Mouse (Mus musculus): ENCODE measurements at regions not wholly inside any gene's neighbourhood (a gene's known extent, or its start where the extent isn't known, plus 50 kb on each side); places are given as distances from the start of the nearest gene placed in this dataset.

DNA sequence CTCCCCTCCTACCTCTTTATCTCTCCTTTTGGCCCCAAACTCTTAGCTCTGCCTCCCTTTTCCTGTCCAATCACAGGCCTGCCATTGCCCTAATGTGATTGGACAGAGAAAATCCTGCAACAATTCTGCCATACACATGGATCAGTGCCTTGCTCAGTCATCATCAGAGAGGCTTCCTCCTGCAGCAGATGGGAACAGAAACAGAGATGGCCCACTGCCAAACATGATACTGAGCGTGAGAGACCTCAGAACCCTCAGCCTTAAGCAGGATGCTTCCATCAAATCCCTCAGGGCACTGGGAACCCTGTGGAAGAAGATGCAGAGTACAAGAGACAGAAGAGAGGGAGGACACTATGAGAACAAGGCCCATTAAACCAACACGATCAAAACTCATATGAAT lies 62.8 kb upstream of the Cacna2d3 start:
- no peak for TF ChIP-seq CTCF (conservative IDR thresholded peaks at IDR 0.05)
- Histone ChIP-seq H3K27ac (no peak overlapping the region), H3K4me3 (no peak overlapping the region)
- DNase-seq (ENCODE audit: low spot score in 2 of 2): no peak

DNA sequence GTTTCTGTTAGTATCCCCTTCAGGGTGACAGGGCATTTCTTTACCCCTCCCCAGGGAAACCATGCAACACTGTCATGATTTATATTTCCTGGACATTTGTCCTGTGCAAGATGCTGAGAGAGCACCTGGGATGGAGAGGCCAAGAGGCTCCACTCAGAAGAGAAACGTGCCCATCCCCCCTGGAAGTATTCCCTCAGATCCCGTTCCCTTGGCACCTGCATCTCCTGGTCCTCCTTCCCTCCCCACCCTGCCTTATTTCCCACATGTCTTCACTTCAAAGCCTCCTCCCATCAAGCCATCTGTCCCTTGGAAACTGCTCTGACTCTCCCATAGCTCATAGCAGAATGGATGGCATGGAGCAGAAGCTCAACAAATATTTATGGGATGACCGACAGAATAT lies 64.8 kb upstream of the Cacna2d3 start:
- DNase-seq (ENCODE audit: low spot score in 2 of 2): no peak
- TF ChIP-seq CTCF (conservative IDR thresholded peaks at IDR 0.05): no peak
- H3K27ac ChIP-seq: no peak overlapping the region

DNA sequence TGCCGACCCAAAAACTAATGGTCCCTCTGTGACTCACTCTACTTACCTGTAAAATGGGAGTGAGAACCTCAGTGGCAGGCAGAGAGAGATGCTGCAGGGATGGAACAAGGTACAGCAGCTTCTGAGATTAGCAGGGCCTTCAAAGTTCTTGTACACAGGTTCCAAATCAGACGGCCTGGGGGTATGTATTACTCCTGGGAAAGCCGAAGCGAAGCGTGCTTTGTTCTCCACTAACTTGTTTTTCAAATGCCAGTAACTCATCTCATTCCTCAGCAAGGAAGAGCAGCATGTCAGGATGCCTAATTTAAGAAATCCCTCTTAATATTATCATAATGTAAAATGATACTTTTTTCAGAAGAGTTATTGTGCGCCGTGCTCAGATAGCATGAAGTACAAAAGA lies 66.1 kb upstream of the Cacna2d3 start:
- no peak for TF ChIP-seq CTCF (conservative IDR thresholded peaks at IDR 0.05)
- DNase-seq (ENCODE audit: low spot score in 2 of 2): no peak
- Histone ChIP-seq H3K27ac (no peak overlapping the region), H3K4me3 (no peak overlapping the region)

More for the DNA sequence above, 64.8 kb upstream of the Cacna2d3 start:
- H3K4me3 ChIP-seq: no peak overlapping the region

DNA sequence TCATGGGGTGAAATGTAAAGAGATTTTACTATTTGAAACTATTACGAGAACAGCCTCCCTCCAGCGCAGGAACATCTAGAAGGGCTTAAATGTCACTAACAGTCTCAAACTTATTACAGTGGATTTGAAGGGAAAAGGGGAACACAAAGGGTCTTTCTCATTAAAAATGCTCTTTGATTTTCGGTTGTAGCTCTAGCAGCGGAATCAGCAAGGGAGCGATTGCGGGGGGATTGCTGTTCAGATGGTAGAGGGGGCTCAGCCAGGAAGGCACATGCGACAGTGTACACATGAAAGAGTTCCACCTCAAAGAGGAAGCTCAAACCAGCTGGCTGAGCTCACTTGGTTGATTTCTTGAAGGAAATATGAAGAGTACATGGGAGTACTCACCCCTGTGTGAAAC lies 66.7 kb upstream of the Cacna2d3 start:
- Histone ChIP-seq H3K27ac (no peak overlapping the region), H3K4me3 (no peak overlapping the region)
- no peak for DNase-seq (ENCODE audit: low spot score in 2 of 2)
- TF ChIP-seq CTCF (conservative IDR thresholded peaks at IDR 0.05): no peak

DNA sequence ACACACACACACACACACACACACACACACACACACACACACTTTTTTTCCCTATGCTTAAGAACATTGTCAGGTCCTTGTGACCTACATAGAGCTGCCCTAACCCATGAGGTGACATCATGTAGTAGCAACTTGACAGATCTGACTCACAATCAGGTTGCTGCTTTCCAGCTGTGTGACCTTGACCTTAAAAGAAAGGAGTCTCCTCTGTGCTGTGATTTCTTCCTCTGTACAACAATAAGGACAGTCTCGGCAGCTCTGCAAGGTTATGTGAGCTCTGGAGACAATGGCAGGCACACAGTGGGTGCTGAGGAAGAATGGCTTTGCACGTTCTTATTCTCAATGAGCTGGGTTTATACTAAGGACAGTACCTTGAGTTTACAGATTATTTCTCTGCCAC lies 73.7 kb upstream of the Cacna2d3 start:
- Histone ChIP-seq H3K27ac (no peak overlapping the region), H3K4me3 (no peak overlapping the region)
- TF ChIP-seq CTCF (conservative IDR thresholded peaks at IDR 0.05): no peak
- DNase-seq (ENCODE audit: low spot score in 2 of 2): no peak

DNA sequence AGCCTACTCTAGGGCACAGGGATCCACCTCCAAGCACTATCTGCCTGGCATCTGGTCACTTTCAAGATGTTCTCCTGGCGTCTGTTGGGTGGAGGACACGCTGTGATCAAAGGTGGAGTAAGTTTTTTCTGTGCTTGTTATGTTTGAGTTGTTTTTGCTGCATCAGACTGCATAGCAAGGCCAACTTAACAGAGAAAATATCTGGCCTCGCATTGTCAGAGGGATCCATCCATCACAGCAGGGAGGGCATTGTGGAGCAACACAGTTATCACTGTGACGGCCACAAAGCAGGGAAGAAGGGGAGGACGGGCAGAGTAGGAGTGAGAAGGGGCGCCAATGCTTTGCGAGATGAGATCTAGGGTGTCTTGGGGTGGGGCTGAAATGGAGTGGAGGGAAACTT lies 74.7 kb upstream of the Cacna2d3 start:
- Histone ChIP-seq H3K27ac (no peak overlapping the region), H3K4me3 (no peak overlapping the region)
- TF ChIP-seq CTCF (conservative IDR thresholded peaks at IDR 0.05): no peak

DNA sequence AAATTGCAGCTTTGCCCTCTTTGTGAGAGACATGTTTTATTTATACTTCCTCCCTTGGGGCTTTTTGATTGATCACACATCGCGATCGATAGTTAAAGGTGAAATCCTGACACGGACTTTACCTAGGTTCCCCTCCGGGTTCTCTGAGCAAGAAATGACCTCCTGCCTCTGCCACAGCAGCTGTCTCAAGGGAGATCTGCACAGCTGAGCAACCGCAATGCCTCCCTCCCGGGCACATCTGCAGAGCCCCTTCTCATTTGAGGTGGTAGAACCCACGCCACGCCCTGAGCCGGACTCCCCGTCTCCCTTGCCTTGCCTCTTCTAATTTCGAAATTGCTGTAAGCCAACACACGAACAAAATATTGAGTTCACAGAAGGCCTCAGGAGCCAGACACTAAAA lies 78.2 kb upstream of the Cacna2d3 start:
- no peak for DNase-seq (ENCODE audit: low spot score in 2 of 2)
- no peak for TF ChIP-seq CTCF (conservative IDR thresholded peaks at IDR 0.05)
- Histone ChIP-seq H3K27ac (no peak overlapping the region), H3K4me3 (no peak overlapping the region)

More for the DNA sequence above, 74.7 kb upstream of the Cacna2d3 start:
- no peak for DNase-seq (ENCODE audit: low spot score in 2 of 2)

DNA sequence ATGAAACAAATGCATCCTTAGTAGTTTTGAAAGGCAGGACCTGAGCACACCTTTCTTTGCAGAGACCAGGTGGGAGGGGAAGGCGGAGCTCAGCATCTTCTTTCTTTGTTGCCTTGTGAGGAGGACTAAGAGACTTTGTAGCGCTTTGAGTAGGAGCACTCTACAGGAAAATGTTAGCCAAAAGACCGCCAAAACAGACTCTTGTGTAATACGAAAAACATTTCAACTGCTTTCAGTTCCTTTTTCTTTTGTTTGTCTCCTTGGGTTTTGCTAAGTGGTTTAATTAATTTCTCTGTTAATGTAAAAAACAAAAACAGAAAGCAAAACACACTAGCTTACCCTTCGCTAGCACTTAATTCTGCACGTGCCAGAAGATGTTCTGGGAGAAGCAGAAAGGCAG lies 83.6 kb upstream of the Cacna2d3 start:
- TF ChIP-seq CTCF (conservative IDR thresholded peaks at IDR 0.05): no peak
- Histone ChIP-seq H3K27ac (no peak overlapping the region), H3K4me3 (no peak overlapping the region)
- no peak for DNase-seq (ENCODE audit: low spot score in 2 of 2)

DNA sequence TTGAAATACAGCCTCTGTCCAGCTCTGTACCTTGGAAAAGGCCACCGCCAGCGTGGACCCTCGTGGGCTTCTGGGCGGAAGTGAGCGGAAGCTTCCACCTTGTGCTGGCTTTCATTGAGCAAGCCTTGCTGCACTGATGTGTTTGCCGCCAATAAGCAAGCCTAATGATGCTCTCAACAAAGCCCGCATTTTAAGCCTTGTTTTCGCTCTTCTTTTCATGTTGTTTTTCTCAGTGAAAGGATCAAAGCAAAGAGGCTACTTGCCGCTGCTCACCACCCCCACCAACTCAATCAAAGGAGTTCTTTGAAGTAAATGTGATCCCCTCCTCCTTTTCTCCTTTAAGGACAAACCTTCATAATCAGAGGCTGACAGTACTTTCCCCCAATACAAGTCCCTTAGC lies 86.2 kb upstream of the Cacna2d3 start:
- Histone ChIP-seq H3K27ac (no peak overlapping the region), H3K4me3 (peak overlapping the region; percentile 33)
- no peak for DNase-seq (ENCODE audit: low spot score in 2 of 2)
- TF ChIP-seq CTCF (conservative IDR thresholded peaks at IDR 0.05): no peak

DNA sequence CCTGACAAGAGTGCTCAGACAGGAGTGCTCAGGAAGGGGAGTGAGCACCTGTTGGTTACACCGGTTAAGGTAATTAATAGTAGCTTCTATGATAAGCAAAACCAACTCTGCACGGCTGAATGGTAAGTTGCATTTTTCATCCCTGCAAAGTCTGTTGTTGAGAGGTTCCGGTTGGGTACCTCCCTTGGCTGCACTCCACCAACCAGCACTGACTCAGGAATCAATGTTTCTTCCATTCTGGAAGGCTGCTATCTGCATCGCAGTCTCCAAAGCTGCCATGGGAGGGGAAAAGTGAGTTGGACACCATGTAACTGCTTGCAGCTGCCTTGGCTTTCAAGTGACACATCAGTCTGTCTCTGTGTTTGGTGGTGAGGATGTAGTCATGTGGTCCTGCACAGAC lies 93.0 kb upstream of the Cacna2d3 start:
- TF ChIP-seq CTCF (conservative IDR thresholded peaks at IDR 0.05): no peak
- DNase-seq (ENCODE audit: low spot score in 2 of 2): peak; percentile 21 to 25
- Histone ChIP-seq H3K27ac (no peak overlapping the region), H3K4me3 (no peak overlapping the region)

DNA sequence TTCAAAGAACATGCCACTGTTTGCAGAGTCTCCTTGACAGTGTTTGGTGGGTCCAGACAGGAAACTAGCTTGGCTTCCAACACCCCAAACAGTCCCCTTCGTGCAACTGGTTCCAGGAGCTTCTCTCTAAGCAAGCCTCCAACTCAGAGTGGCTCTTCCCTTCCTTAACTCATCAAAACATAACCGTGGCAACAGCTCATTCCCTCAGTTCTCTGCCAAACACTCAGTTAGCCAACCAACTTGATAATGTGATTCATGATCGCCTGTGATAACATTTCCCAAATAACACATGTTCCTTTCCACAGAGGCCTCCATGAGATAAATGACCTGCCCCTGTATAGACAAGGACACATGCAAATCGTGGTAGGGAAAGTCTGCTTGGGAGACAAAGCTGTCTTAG lies 95.9 kb upstream of the Cacna2d3 start:
- Histone ChIP-seq H3K27ac (no peak overlapping the region), H3K4me3 (no peak overlapping the region)
- no peak for DNase-seq (ENCODE audit: low spot score in 2 of 2)
- no peak for TF ChIP-seq CTCF (conservative IDR thresholded peaks at IDR 0.05)

DNA sequence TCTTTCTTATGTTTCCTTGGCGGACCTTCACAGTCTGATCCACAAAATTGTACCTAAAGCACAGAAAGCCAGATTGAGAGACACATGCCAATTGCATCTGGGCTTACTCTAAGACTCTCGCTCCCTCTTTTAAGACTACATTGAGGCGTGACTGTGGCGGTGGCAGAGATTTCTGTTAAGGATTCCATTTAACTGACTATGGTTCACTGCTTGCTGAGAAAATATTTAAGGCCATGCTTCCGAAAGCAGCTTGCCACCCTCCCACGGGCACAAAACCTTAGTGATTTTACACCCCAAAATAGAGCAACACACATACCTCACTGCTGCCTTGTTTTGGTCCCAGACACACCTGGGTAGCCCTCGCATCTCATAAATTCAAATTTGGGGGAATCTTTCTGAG lies 96.6 kb upstream of the Cacna2d3 start:
- H3K4me3 ChIP-seq: no peak overlapping the region
- no peak overlapping the region for H3K27ac ChIP-seq
- no peak for TF ChIP-seq CTCF (conservative IDR thresholded peaks at IDR 0.05)
- peak in 1 of 2 experiments; percentile 24 for DNase-seq (ENCODE audit: low spot score in 2 of 2)

DNA sequence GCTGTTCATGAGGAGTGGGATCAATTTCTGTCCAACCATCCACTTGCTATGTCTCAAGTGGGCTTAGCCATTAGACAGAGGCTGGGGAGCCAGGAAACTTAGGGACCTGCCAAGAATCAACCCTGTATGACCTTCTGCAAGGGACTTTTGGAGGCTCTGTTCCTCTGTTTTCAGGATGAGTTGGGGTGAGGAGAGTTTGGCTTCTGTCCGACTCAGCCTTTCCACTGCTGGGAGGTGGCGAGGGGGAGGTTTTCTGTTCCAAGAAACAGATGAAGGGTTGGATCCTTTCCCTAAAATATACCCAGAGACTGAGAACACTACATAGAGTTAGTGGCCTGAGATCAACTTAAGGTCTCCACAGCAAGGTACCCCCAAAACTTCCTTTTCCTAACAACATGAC lies 97.1 kb upstream of the Cacna2d3 start:
- no peak for DNase-seq (ENCODE audit: low spot score in 2 of 2)
- TF ChIP-seq CTCF (conservative IDR thresholded peaks at IDR 0.05): no peak
- no peak overlapping the region for H3K4me3 ChIP-seq
- H3K27ac ChIP-seq: no peak overlapping the region

DNA sequence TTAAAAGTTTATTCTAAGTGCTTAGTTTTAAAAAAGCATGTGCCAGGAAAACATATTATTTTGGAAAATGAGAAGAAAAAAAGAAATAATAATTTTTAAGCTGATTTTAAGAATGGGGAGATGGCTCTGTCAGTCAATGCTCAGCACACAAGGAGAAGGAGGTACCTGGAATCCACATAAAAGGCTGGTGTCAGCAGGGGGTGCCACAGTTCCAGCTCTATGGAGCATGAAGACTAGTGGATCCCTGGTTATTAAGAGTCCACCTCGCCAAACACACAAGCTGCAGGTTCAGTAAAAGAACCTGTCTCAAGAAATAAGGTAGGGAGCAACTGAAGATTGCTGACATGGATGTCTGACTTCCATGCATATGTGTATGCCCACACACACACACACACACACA lies 115.4 kb upstream of the Cacna2d3 start:
- no peak overlapping the region for H3K4me3 ChIP-seq
- DNase-seq (ENCODE audit: low spot score in 2 of 2): peak in 1 of 2 experiments; percentile 32
- no peak overlapping the region for H3K27ac ChIP-seq
- TF ChIP-seq CTCF (conservative IDR thresholded peaks at IDR 0.05): peak; percentile 59

DNA sequence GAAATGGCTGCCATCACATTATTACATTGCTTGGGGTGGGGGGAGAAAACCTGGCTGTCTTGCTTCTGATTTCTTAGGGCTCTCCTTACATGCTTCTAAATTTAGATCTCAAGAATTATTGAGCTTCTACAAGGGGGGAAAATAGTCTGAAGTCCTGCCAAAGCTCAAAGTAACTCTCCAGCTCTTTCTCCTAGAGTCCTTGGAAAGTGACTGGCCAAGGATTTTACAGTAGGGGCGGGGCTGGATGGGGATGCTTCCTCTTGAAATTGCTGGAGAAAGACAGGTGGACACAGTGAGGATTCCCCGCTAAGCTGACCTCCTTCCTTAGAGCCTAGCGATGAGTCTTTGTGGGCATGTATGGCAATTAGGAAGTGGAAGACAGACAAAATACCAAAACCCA lies 117.9 kb upstream of the Cacna2d3 start:
- Histone ChIP-seq H3K27ac (no peak overlapping the region), H3K4me3 (no peak overlapping the region)
- DNase-seq (ENCODE audit: low spot score in 2 of 2): no peak
- TF ChIP-seq CTCF (conservative IDR thresholded peaks at IDR 0.05): no peak

Data from layer of hippocampus, adult 2 months (tissue).